Mouse (Mus musculus): ENCODE measurements at regions not wholly inside any gene's neighbourhood (a gene's known extent, or its start where the extent isn't known, plus 50 kb on each side); places are given as distances from the start of the nearest gene placed in this dataset.

DNA sequence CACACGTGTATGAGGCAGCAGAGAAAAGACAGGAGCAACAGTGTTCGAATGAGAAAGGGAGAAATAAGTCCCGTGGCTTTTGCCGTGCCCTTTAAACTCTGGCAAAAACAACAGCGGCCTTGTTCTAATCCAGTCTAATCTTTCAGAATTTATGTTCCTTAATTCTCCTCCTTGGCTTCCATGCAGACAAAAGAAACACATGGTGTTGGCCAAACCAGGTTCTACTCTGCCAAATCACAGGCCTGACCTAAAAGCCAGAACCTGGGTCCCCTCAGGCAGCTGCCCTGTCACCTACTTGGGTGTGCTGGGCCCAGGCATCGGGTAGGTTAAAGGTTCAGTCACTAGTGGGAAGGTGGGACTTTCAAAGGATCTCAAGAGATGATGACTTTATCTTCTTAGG lies 580.2 kb upstream of the Gm10131 start:
- TF ChIP-seq POLR2A (IDR thresholded peaks at IDR 0.05; ENCODE audit: borderline replicate concordance, low read depth, low read length) (no peak), CTCF (IDR thresholded peaks at IDR 0.05; ENCODE audit: low read depth, low read length) (no peak)
